Mouse (Mus musculus): Measurements from ENCODE around the gene Zfp986.
"Not testable (repeated sequence)": the region's sequence is repeated elsewhere in the genome, so short reads cannot be mapped to it uniquely, and the experiment has no call there.

Gene Zfp986

GRCm38 (mm10) chr4:145868494-145868893 is at the start of gene Zfp986:
Gene Zfp986, plus strand, starts transcription at chr4:145868794.
- not testable (repeated sequence) for DNase-seq (ENCODE audit: low read depth, low spot score)

- DNase-seq (ENCODE audit: low read depth, low spot score) = not testable (repeated sequence)
Observed at GRCm38 (mm10) chr4:145819946-145820345, 48.6 kb upstream of the Zfp986 start.

- DNase-seq (ENCODE audit: low read depth, low spot score) = not testable (repeated sequence)
Observed at GRCm38 (mm10) chr4:145825606-145826005, 43.0 kb upstream of the Zfp986 start.

- not testable (repeated sequence) for DNase-seq (ENCODE audit: low read depth, low spot score)
Observed at GRCm38 (mm10) chr4:145831328-145832062, 37.1 kb upstream of the Zfp986 start.

GRCm38 (mm10) chr4:145836300-145836862 is 32.2 kb upstream of the Zfp986 start:
- not testable (repeated sequence) for DNase-seq (ENCODE audit: low read depth, low spot score)

- not testable (repeated sequence) for DNase-seq (ENCODE audit: low read depth, low spot score)
Observed at GRCm38 (mm10) chr4:145836863-145837440, 31.6 kb upstream of the Zfp986 start.

GRCm38 (mm10) chr4:145846793-145847192 is 21.8 kb upstream of the Zfp986 start:
- not testable (repeated sequence) for DNase-seq (ENCODE audit: low read depth, low spot score)

GRCm38 (mm10) chr4:145848183-145848890 is 20.3 kb upstream of the Zfp986 start:
- not testable (repeated sequence) for DNase-seq (ENCODE audit: low read depth, low spot score)

- DNase-seq (ENCODE audit: low read depth, low spot score) = not testable (repeated sequence)
Observed at GRCm38 (mm10) chr4:145848891-145849214, 19.7 kb upstream of the Zfp986 start.

GRCm38 (mm10) chr4:145851421-145851820 is 17.2 kb upstream of the Zfp986 start:
- DNase-seq (ENCODE audit: low read depth, low spot score) = not testable (repeated sequence)

GRCm38 (mm10) chr4:145863872-145864271 is 4.7 kb upstream of the Zfp986 start:
- not testable (repeated sequence) for DNase-seq (ENCODE audit: low read depth, low spot score)

Data from mesoderm, embryonic 11.5 days (tissue).